Mouse (Mus musculus) stomach, postnatal 0 days (tissue): ENCODE results near the gene Mrpl17. TPM values are rescaled to one million over a fixed set of nuclear protein-coding genes. Genes with fewer than 3 reads are reported as not detected.

Source experiments
- ATAC-seq: fragments of 200-750 bp; cut with Nextera tagmentation; 2 replicates; pipeline ENCODE4 v1.8.0; 2017; ENCODE audit not compliant: low FRiP score, low TSS enrichment
- DNase-seq: peaks from one replicate; pipeline ENCODE4 v3.0.0-alpha.2; 2016; ENCODE audit warnings: low spot score
- H3K27ac ChIP-seq: fragments of 300-500 bp; sonication (generic); replicated peaks from 2 replicates; pipeline ENCODE4 v1.5.1; 2014; ENCODE audit warnings: mild to moderate bottlenecking, control low read depth
- H3K27me3 ChIP-seq: fragments of 300-500 bp; sonication (generic); 2 replicates; pipeline ENCODE4 v1.6.1; 2014; ENCODE audit warnings: low read length; ENCODE audit not compliant: control insufficient read depth, insufficient read depth
- H3K36me3 ChIP-seq: fragments of 300-500 bp; sonication (generic); 2 replicates; pipeline ENCODE4 v1.6.1; 2014; ENCODE audit warnings: low read length, mixed read lengths; ENCODE audit not compliant: control insufficient read depth, insufficient read depth
- H3K4me1 ChIP-seq: fragments of 300-500 bp; sonication (generic); replicated peaks from 2 replicates; pipeline ENCODE4 v1.6.1; 2014; ENCODE audit warnings: antibody characterized with exemption; ENCODE audit not compliant: control insufficient read depth, insufficient read depth
- H3K4me2 ChIP-seq: fragments of 300-500 bp; sonication (generic); replicated peaks from 2 replicates; pipeline ENCODE4 v1.6.1; 2014; ENCODE audit warnings: low read depth, mild to moderate bottlenecking, control low read depth, moderate library complexity
- H3K4me3 ChIP-seq: fragments of 300-500 bp; sonication (generic); 2 replicates; pipeline ENCODE4 v1.5.1; 2014; ENCODE audit warnings: low read depth, low read length, control low read depth
- H3K9ac ChIP-seq: fragments of 300-500 bp; sonication (generic); 2 replicates; pipeline ENCODE4 v1.6.1; 2014; ENCODE audit warnings: mild to moderate bottlenecking, low read length, control low read depth, mixed read lengths
- H3K9me3 ChIP-seq: fragments of 300-500 bp; sonication (generic); 2 replicates; pipeline ENCODE4 v1.6.1; 2016; ENCODE audit warnings: low read length; ENCODE audit not compliant: control insufficient read depth
- CTCF ChIP-seq: IDR thresholded peaks from 2 replicates; pipeline ENCODE4 v1.5.1; 2016; ENCODE audit warnings: antibody characterized with exemption, low read depth, mild to moderate bottlenecking, moderate library complexity
- EP300 ChIP-seq: optimal IDR thresholded peaks from 2 replicates; pipeline ENCODE3; 2016; ENCODE audit warnings: antibody characterized with exemption
- WGBS: fragments of 180-500 bp; shearing (Covaris S2); extraction: QIAGEN DNeasy Blood & Tissue Kit; methylation state at CpG from one replicate; pipeline ENCODE4 v1.1.7; 2014; 5-methylcytosine and 5-hydroxymethylcytosine counted together
- polyA plus RNA-seq: library from polyadenylated mRNA; unstranded; fragments of >200 nt; fragmentation: Nextera tagmentation; extraction: Ambion mirVana; gene quantifications from 2 replicates; pipeline ENCODE4 v1.2.1, GENCODE M21; 2015

Gene Mrpl17
- polyA plus RNA-seq, 1 experiment from 2014 or later: 359 TPM

- DNase-seq (no peak), ATAC-seq (no peak)
- Histone ChIP-seq H3K4me1 (0 out of 2 replicates have a peak, but pooled peaks cover 3% of the 10 kb centered on the region), H3K9me3 (no peaks in the 10 kb centered on the region), H3K36me3 (no peaks in the 10 kb centered on the region), H3K9ac (no peak overlapping the region), H3K4me3 (no peak overlapping the region), H3K4me2 (no peak overlapping the region), H3K27me3 (no peaks in the 10 kb centered on the region), H3K27ac (no peak overlapping the region)
- 75% methylated on average over 3 of the region's 3 CpGs for WGBS
- TF ChIP-seq EP300 (no peak), CTCF (no peak)
Observed at GRCm38 (mm10) chr7:105812566-105812965, 1.7 kb upstream of the Mrpl17 start.

DNA sequence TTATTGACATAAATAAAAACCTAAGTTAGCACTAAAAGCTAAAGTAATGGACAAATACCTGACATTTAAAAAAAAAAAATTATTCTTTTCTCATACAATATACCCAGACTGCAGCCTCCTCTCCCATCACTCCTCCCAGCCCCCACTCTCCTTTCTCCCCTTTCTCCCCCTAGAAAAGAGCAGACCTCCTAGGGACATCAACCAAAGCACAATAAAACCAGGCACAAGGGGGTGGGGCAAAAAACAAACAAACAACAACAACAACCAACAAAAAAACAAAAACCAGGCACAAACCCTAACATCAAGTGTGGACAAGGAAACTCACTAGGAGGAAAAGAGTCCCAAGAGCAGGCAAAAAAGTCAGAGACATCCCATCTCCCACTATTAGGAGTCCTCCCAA lies 617 bp upstream of the Mrpl17 start:
- no peaks in the 10 kb centered on the region for H3K36me3 ChIP-seq
- peak overlapping the region; percentile 21; the same call in 1 of the 2 replicates for H3K4me2 ChIP-seq
- 0 out of 2 replicates have a peak, but pooled peaks cover 3% of the 10 kb centered on the region for H3K4me1 ChIP-seq
- no peak overlapping the region for H3K9ac ChIP-seq
- ATAC-seq: no peak
- no peak for DNase-seq
- H3K27ac ChIP-seq: no peak overlapping the region
- TF ChIP-seq CTCF (no peak), EP300 (no peak)
- H3K4me3 ChIP-seq: no peak overlapping the region
- no peaks in the 10 kb centered on the region for H3K9me3 ChIP-seq
- no peaks in the 10 kb centered on the region for H3K27me3 ChIP-seq

GRCm38 (mm10) chr7:105810280-105810876 lies 521 bp downstream of the Mrpl17 start:
- H3K4me2 ChIP-seq: peak overlapping the region; percentile 79
- WGBS: 3% methylated on average over 37 of the region's 37 CpGs
- TF ChIP-seq EP300 (no peak), CTCF (no peak)
- H3K27me3 ChIP-seq: no peaks in the 10 kb centered on the region
- H3K9ac ChIP-seq: peak overlapping the region; percentile 96
- no peak for DNase-seq
- H3K36me3 ChIP-seq: no peaks in the 10 kb centered on the region
- H3K4me1 ChIP-seq: 0 out of 2 replicates have a peak, but pooled peaks cover 3% of the 10 kb centered on the region
- H3K27ac ChIP-seq: peak overlapping the region; percentile 92
- no peaks in the 10 kb centered on the region for H3K9me3 ChIP-seq
- no peak; the same call in 1 of the 2 replicates for ATAC-seq
- H3K4me3 ChIP-seq: peak overlapping the region; percentile 92

DNA sequence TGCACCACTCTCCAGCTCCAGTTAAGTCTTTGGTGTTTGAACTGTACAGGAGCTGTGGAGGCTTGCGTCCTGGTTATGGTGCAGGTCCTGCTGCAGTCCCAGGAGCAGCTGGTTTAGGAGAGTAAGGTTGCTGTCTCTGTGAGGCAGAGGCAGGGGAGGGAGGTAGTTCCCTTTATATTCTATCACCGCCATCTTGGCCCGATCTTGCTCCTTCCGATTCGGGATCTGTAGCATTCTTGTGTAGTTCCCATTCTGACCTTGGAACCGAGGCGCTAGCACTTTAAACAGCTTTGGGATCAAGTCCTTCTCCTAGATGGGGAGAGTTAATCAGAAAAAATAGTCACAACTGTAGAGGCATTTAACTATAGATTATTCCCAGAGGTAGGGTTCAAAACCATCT lies 1.1 kb downstream of the Mrpl17 start:
- H3K9me3 ChIP-seq: no peaks in the 10 kb centered on the region
- 0 out of 2 replicates have a peak, but pooled peaks cover 3% of the 10 kb centered on the region for H3K4me1 ChIP-seq
- WGBS: 75% methylated on average over 7 of the region's 7 CpGs
- no peak for ATAC-seq
- H3K4me2 ChIP-seq: peak overlapping the region; percentile 79
- peak overlapping the region; percentile 92 for H3K4me3 ChIP-seq
- TF ChIP-seq CTCF (no peak), EP300 (no peak)
- DNase-seq: no peak
- H3K9ac ChIP-seq: peak overlapping the region; percentile 23; the same call in 1 of the 2 replicates
- no peaks in the 10 kb centered on the region for H3K36me3 ChIP-seq
- H3K27ac ChIP-seq: no peak overlapping the region
- no peaks in the 10 kb centered on the region for H3K27me3 ChIP-seq

DNA sequence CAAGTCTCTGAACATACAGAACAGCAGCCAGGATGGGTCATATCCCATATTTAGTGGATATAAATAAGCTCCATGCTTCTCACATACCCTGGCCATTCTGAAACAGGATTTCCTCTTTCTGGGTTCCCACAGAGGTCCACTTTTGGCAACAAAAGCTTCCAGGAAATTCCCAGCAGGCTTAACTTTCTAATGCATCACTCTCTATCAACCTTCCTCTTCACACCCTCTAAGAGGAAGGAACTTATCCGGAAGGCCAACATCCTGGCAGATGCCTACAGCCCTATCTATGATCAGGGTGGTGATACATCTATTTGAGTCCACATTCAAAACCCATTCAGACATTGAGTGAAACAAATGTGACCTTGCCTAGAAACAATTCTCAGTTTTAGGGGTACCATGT lies 2.5 kb downstream of the Mrpl17 start:
- DNase-seq (no peak), ATAC-seq (no peak)
- Histone ChIP-seq H3K9me3 (no peaks in the 10 kb centered on the region), H3K36me3 (no peaks in the 10 kb centered on the region), H3K27ac (no peak overlapping the region), H3K27me3 (no peaks in the 10 kb centered on the region), H3K4me1 (0 out of 2 replicates have a peak, but pooled peaks cover 3% of the 10 kb centered on the region), H3K4me3 (no peak overlapping the region), H3K9ac (no peak overlapping the region), H3K4me2 (no peak overlapping the region)
- 92% methylated on average over 1 of the region's 1 CpGs for WGBS
- TF ChIP-seq EP300 (no peak), CTCF (no peak)

DNA sequence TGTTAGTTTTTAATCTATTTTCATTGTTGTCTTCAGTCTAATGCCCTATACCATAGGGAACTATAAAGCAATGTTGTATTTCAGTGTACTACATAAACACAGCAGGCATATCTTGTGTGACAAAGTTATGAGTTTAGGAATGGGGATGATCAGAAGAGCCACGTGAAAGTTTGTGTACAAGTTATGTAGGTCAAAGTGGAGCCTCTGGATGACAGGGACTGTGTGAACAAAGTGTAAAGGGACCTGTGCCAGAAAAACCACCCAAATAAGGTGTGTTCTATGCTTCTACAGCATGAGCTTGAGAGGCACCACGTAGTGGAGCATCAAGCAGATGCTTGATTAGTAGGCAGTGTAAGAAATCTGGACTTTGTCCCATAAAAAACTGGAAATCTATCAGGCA lies 4.2 kb downstream of the Mrpl17 start:
- TF ChIP-seq CTCF: no peak
- TF ChIP-seq EP300: no peak
- Histone ChIP-seq H3K4me3 (no peak overlapping the region), H3K36me3 (no peaks in the 10 kb centered on the region), H3K4me2 (no peak overlapping the region), H3K27ac (no peak overlapping the region), H3K27me3 (no peaks in the 10 kb centered on the region), H3K4me1 (0 out of 2 replicates have a peak, but pooled peaks cover 3% of the 10 kb centered on the region), H3K9ac (no peak overlapping the region), H3K9me3 (no peaks in the 10 kb centered on the region)
- ATAC-seq (no peak), DNase-seq (no peak)
- 41% methylated on average over 2 of the region's 2 CpGs for WGBS
